Mouse (Mus musculus) bone marrow macrophage, adult 2 months (primary cell): Measurements from ENCODE around the gene Pld4.

Experiments
- CTCF ChIP-seq: IDR thresholded peaks from 2 replicates; pipeline ENCODE4 v1.5.1; 2012; ENCODE audit warnings: low read depth, mild to moderate bottlenecking, low read length, moderate library complexity
- POLR2A ChIP-seq: IDR thresholded peaks from 2 replicates; pipeline ENCODE4 v1.6.1; 2012; ENCODE audit warnings: mild to moderate bottlenecking, low read depth, low read length, borderline replicate concordance

DNA sequence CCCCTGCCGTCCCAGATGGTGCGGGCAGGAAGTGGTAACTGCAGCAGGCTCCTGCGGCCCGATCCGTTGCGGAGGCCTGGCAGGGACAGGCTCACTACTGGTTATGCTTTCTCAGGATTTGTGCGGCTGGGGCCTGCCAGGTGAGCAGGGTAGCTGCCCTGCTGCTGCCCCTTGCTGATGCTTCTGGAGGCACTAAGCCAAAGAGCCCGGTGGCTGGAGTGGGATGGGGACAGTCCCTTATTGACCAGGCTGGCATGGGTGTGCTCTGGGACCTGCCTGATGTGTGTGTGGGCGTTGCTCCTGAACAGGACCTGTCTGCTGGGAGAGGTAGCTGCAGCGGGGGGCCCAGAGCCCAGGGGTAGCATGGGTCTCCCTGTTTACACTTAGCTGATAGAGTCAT lies 14.7 kb upstream of the Pld4 start:
- no peak for TF ChIP-seq CTCF
- TF ChIP-seq POLR2A: no peak
